Mouse (Mus musculus): ENCODE measurements around the gene Zdhhc17. TPM values are rescaled to one million over a fixed set of nuclear protein-coding genes. Genes with fewer than 3 reads are reported as not detected.

Gene Zdhhc17
- total RNA-seq, 2 experiments from 2014 or later: 22.4 to 29.1 TPM

- DNase-seq: no peak
Measured at GRCm38 (mm10) chr10:110920368-110920950, 89.5 kb downstream of the Zdhhc17 start.

GRCm38 (mm10) chr10:110919531-110920343 is 90.2 kb downstream of the Zdhhc17 start, which contains the start of gene Csrp2:
Gene Csrp2, plus strand, starts transcription at chr10:110919789.
- peak; percentile 86 for DNase-seq

GRCm38 (mm10) chr10:110918414-110919391 is 91.2 kb downstream of the Zdhhc17 start:
- no peak for DNase-seq

- DNase-seq: no peak
Measured at GRCm38 (mm10) chr10:110917521-110917920, 92.4 kb downstream of the Zdhhc17 start.

DNA sequence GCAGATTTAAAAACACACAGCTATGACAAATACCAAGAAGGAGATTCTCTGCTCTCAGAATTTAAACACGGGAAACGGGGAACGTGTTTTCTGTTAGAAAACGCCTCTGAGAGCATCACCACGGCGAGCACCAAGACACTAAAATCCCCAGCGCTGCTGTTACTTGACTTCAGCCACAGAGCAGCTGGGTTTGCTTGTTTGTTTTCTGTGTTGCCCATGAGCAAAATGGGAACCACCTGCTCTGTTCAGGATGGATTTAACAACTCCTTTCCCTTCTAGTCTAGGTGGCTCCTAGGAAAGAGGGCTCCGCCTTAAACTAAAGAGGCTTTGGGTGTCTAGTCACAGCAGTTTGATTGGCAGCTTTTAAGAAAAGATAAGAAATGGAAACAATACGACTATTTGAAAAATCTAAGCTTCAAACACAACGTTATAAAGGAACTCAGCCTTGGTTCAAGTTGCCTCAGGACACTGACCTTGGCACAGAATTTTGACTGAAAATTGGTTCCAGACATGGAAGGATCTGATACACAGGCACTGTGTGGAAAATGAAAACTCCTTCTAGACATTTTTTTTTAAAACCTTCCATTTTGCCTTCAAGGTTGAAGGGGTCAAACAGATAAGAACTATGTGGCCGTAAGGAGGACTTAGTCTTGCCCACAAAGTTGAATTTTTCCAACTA is 93.1 kb downstream of the Zdhhc17 start:
- no peak for DNase-seq

- DNase-seq: no peak
Measured at GRCm38 (mm10) chr10:110903862-110904261, 106.1 kb downstream of the Zdhhc17 start.

- no peak for DNase-seq
Measured at GRCm38 (mm10) chr10:110899744-110900501, 110.0 kb downstream of the Zdhhc17 start.

Other genes starting within 250 kb of the Zdhhc17 start
- gene Csrp2, start 90.4 kb downstream of the Zdhhc17 start, total RNA-seq (2021): 10 to 100 TPM; 39.6 to 43.8 TPM
- 10 to 100 TPM; 17.5 to 20.2 TPM for gene Osbpl8, start 154.6 kb upstream of the Zdhhc17 start, total RNA-seq (2021)

Measured in gastrocnemius, postnatal 10 days (tissue).